Mouse (Mus musculus) lung, postnatal 0 days (tissue): ENCODE results near the gene Mon2.

Experiments
- CTCF ChIP-seq: IDR thresholded peaks from 2 replicates; pipeline ENCODE4 v1.5.1; 2016; ENCODE audit warnings: antibody characterized with exemption, mild to moderate bottlenecking
- EP300 ChIP-seq: IDR thresholded peaks from 2 replicates; pipeline ENCODE4 v1.6.1; 2016; ENCODE audit warnings: antibody characterized with exemption, mild to moderate bottlenecking, control low read depth

GRCm38 (mm10) chr10:123101303-123101702 lies 25.0 kb upstream of the Mon2 start:
- no peak for TF ChIP-seq CTCF
- no peak for TF ChIP-seq EP300
